In the genomic region with DNA sequence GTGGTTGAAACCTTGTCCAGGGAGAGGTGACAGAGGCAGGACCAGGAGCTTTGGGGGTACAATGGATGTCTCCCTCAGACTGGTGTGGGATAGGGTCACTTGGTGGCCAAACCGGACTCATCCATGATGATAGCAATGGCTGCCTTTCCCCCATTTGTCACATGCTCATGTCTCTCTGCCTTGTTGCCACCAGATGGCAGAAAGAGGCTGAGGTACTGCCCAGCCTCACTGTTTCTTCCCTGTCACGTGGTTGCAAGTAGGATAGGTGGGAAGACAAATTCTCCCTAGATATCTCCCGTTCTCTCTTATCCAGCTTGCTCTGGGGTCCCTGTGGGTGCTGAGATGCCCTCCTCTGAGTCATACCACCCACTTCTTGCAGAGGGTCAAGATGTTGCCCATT, we compare ENCODE assay signal across 9 mouse cellular contexts. TPM values are rescaled to one million over a fixed set of nuclear protein-coding genes. Genes with fewer than 3 reads are reported as not detected.
DNase-seq lines count a peak whose midpoint lies in the region; ATAC-seq and TF ChIP-seq lines count a peak whose summit lies in the region.
"Had no signal": no experiment of that assay in that cellular context is flagged by ENCODE, and none has a peak within 500 bp of the region (broad histone marks: within the 10 kb centered on the region; RNA-seq: fewer than 3 reads in every experiment).

No protein-coding gene starts in this region.

- H3K27ac ChIP-seq in lung, embryonic 14.5 days (ENCODE audit: low read depth) = no peak overlapping the region

- H3K27me3 ChIP-seq in lung, embryonic 14.5 days (ENCODE audit: insufficient read depth, low read length) = no peaks in the 10 kb centered on the region

- no peak overlapping the region for H3K9ac ChIP-seq in lung, embryonic 14.5 days

- H3K4me3 ChIP-seq in lung, embryonic 14.5 days (ENCODE audit: low read depth, low read length) = no peak overlapping the region

- intact Hi-C loops in heart, postnatal 36 days (cut with DNase I) = no loop called here

- peak; percentile 67 for TF ChIP-seq CTCF in lung, embryonic 14.5 days (IDR thresholded peaks at IDR 0.05; ENCODE audit: low read depth)

- H3K4me1 ChIP-seq in lung, embryonic 14.5 days (ENCODE audit: insufficient read depth) = no peaks in the 10 kb centered on the region

- WGBS in lung, embryonic 14.5 days = 7% methylated on average over 3 of the region's 3 CpGs

- no peaks in the 10 kb centered on the region for H3K36me3 ChIP-seq in lung, embryonic 14.5 days (ENCODE audit: insufficient read depth)

- peak; percentile 13 to 51 for DNase-seq in adrenal gland, adult (ENCODE audit: inconsistent age in 2 of 2, low spot score in 1 of 2)
- DNase-seq in adrenal gland, postnatal 25 days = no peak
- peak; percentile 48 for DNase-seq in lung, embryonic 14.5 days
- DNase-seq in lung, postnatal 4 days = no peak
- peak; percentile 64 for DNase-seq in retina, postnatal 1 day
- no peak for DNase-seq in heart, postnatal 36 days
- no peak for DNase-seq in thymus, postnatal 0 days (ENCODE audit: low spot score)
- DNase-seq: cerebellum, adult 11 months had no signal

- ATAC-seq in lung, embryonic 14.5 days (ENCODE audit: insufficient read depth) = no peak
- ATAC-seq in granulocyte monocyte progenitor cell, adult 5-6 weeks (replicated peaks; ENCODE audit: poor library complexity, severe bottlenecking) = peak; percentile 51

- H3K4me2 ChIP-seq in lung, embryonic 14.5 days = no peak overlapping the region

- no peaks in the 10 kb centered on the region for H3K9me3 ChIP-seq in lung, embryonic 14.5 days (ENCODE audit: low read depth, low read length)

RNA-seq across cellular contexts. Expression of gene Commd4, which starts 4.4 kb away (rescaled TPM):
- total RNA-seq in adrenal gland, postnatal 25 days (2021) = 44.0 and 65.3 TPM in 2 replicates
- 78.5 and 79.2 TPM in 2 replicates for polyA plus RNA-seq in lung, embryonic 14.5 days (2014; fragmentation: Nextera tagmentation; extraction: Ambion mirVana)
- 82.2 and 104 TPM in 2 replicates for total RNA-seq in granulocyte monocyte progenitor cell, adult 5-6 weeks (2014; fragmentation: Nextera tagmentation)
- 62.4 and 73.0 TPM in 2 replicates for total RNA-seq in granulocyte monocyte progenitor cell, adult 5-6 weeks (2017)
- 10 to 100 TPM; 26.6 to 29.6 TPM for total RNA-seq in heart, postnatal 36 days (2021)
- 181 and 201 TPM in 2 replicates for polyA plus RNA-seq in thymus, postnatal 0 days (2015; fragmentation: Nextera tagmentation; extraction: Ambion mirVana)

RNA-seq across cellular contexts. Expression of gene Neil1, which starts 14.4 kb away (rescaled TPM):
- 8.9 and 13.9 TPM in 2 replicates for total RNA-seq in adrenal gland, postnatal 25 days (2021)
- 5.9 and 7.1 TPM in 2 replicates for polyA plus RNA-seq in lung, embryonic 14.5 days (2014; fragmentation: Nextera tagmentation; extraction: Ambion mirVana)
- 2.6 and 10.2 TPM in 2 replicates for total RNA-seq in granulocyte monocyte progenitor cell, adult 5-6 weeks (2014; fragmentation: Nextera tagmentation)
- 0.88 and 1.9 TPM in 2 replicates for total RNA-seq in granulocyte monocyte progenitor cell, adult 5-6 weeks (2017)
- 1 to 10 TPM; 5.5 to 6.5 TPM for total RNA-seq in heart, postnatal 36 days (2021)
- polyA plus RNA-seq in thymus, postnatal 0 days (2015; fragmentation: Nextera tagmentation; extraction: Ambion mirVana) = 28.6 and 34.7 TPM in 2 replicates

RNA-seq across cellular contexts. Expression of gene Man2c1, which starts 32.0 kb away (rescaled TPM):
- 140 and 170 TPM in 2 replicates for total RNA-seq in adrenal gland, postnatal 25 days (2021)
- 44.2 and 45.2 TPM in 2 replicates for polyA plus RNA-seq in lung, embryonic 14.5 days (2014; fragmentation: Nextera tagmentation; extraction: Ambion mirVana)
- total RNA-seq in granulocyte monocyte progenitor cell, adult 5-6 weeks (2014; fragmentation: Nextera tagmentation) = 74.7 and 103 TPM in 2 replicates
- 43.3 and 63.9 TPM in 2 replicates for total RNA-seq in granulocyte monocyte progenitor cell, adult 5-6 weeks (2017)
- total RNA-seq in heart, postnatal 36 days (2021) = 10 to 100 TPM; 42.5 to 44.9 TPM
- polyA plus RNA-seq in thymus, postnatal 0 days (2015; fragmentation: Nextera tagmentation; extraction: Ambion mirVana) = 36.6 and 37.6 TPM in 2 replicates

Comparison
In these comparisons a context has a peak if more than half of its experiments do, and no peak if none do; other contexts are left out.
1. DNase-seq: peak in adrenal gland, adult (2 of 2), lung, embryonic 14.5 days (single experiment) and retina, postnatal 1 day (single experiment); none in adrenal gland, postnatal 25 days (single experiment), lung, postnatal 4 days (0 of 2), heart, postnatal 36 days (0 of 2) and thymus, postnatal 0 days (single experiment).